Mouse (Mus musculus): ENCODE measurements around the gene Cdkn2c.

- TF ChIP-seq CTCF (IDR thresholded peaks at IDR 0.05; ENCODE audit: low read depth) (no peak), EP300 (IDR thresholded peaks at IDR 0.05; ENCODE audit: low read depth) (no peak)
Measured at GRCm38 (mm10) chr4:109630215-109630614, 36.8 kb downstream of the Cdkn2c start.
